Mouse (Mus musculus) kidney, embryonic 15.5 days (tissue): ENCODE results near the gene Myo3b. TPM values are rescaled to one million over a fixed set of nuclear protein-coding genes. Genes with fewer than 3 reads are reported as not detected.

Source experiments
- ATAC-seq: fragments of 200-750 bp; cut with Nextera tagmentation; replicated peaks from 2 replicates; pipeline ENCODE4 v1.8.0; 2017; ENCODE audit warnings: moderate TSS enrichment; ENCODE audit not compliant: low FRiP score
- H3K27ac ChIP-seq: fragments of 300-500 bp; sonication (generic); 2 replicates; pipeline ENCODE4 v1.5.1; 2015; ENCODE audit warnings: mild to moderate bottlenecking, inconsistent platforms
- H3K27me3 ChIP-seq: fragments of 300-500 bp; sonication (generic); 2 replicates; pipeline ENCODE4 v1.6.1; 2015; ENCODE audit warnings: inconsistent platforms
- H3K36me3 ChIP-seq: fragments of 300-500 bp; sonication (generic); 2 replicates; pipeline ENCODE4 v1.6.1; 2015; ENCODE audit warnings: inconsistent platforms
- H3K4me1 ChIP-seq: fragments of 300-500 bp; sonication (generic); 2 replicates; pipeline ENCODE4 v1.6.1; 2015; ENCODE audit warnings: inconsistent platforms
- H3K4me2 ChIP-seq: fragments of 300-500 bp; sonication (generic); 2 replicates; pipeline ENCODE4 v1.6.1; 2015; ENCODE audit warnings: moderate library complexity, mild to moderate bottlenecking, inconsistent platforms
- H3K4me3 ChIP-seq: fragments of 300-500 bp; sonication (generic); replicated peaks from 2 replicates; pipeline ENCODE4 v1.5.1; 2015; ENCODE audit warnings: mild to moderate bottlenecking, inconsistent platforms
- H3K9ac ChIP-seq: fragments of 300-500 bp; sonication (generic); 2 replicates; pipeline ENCODE4 v1.6.1; 2015; ENCODE audit warnings: mild to moderate bottlenecking, inconsistent platforms
- H3K9me3 ChIP-seq: fragments of 300-500 bp; sonication (generic); replicated peaks from 2 replicates; pipeline ENCODE4 v1.6.1; 2016; ENCODE audit warnings: inconsistent platforms
- WGBS: fragments of 180-500 bp; shearing (Covaris S2); methylation state at CpG from one replicate; pipeline ENCODE4 v1.1.7; 2015; ENCODE audit warnings: mixed read lengths; 5-methylcytosine and 5-hydroxymethylcytosine counted together
- polyA plus RNA-seq: library from polyadenylated mRNA; unstranded; fragments of >200 nt; fragmentation: Nextera tagmentation; extraction: Ambion mirVana; gene quantifications from 2 replicates; pipeline ENCODE4 v1.2.1, GENCODE M21; 2015

Myo3b gene
- polyA plus RNA-seq, 1 experiment from 2014 or later, result 0.43 TPM

DNA sequence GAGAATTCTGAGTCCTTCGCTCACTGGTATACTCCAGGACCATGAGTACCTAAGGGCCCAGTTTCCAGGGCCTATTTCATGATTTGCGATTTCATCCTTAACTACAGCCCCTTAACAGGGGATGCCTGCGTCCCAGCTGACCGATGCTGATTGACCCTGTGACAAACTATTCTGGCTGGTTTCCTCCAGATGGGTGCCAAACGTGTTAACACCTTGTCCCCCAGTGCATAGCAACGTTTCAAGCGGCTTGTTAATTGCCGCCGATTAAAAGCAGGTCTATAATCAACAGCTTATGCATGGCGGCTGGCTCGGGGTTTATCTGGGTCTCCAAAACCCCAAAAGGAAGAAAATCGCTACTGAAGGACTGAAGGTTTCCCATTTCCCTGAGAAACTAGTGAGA is 417.3 kb downstream of the Myo3b start:
- H3K27me3 ChIP-seq, result no peaks in the 10 kb centered on the region; the same call in 1 of the 2 replicates
- no peak overlapping the region for H3K27ac ChIP-seq
- H3K4me1 ChIP-seq, result peaks cover 8% of the 10 kb centered on the region; the same call in 1 of the 2 replicates
- ATAC-seq, result peak; percentile 40; the same call in 1 of the 2 replicates
- H3K9ac ChIP-seq, result 0 out of 2 replicates have a peak overlapping the region, but pooled peaks have one; percentile 29
- H3K9me3 ChIP-seq, result no peaks in the 10 kb centered on the region
- WGBS, result 9% methylated on average over 12 of the region's 12 CpGs
- H3K4me3 ChIP-seq, result peak overlapping the region; percentile 36
- no peaks in the 10 kb centered on the region for H3K36me3 ChIP-seq
- H3K4me2 ChIP-seq, result peak overlapping the region; percentile 60

DNA sequence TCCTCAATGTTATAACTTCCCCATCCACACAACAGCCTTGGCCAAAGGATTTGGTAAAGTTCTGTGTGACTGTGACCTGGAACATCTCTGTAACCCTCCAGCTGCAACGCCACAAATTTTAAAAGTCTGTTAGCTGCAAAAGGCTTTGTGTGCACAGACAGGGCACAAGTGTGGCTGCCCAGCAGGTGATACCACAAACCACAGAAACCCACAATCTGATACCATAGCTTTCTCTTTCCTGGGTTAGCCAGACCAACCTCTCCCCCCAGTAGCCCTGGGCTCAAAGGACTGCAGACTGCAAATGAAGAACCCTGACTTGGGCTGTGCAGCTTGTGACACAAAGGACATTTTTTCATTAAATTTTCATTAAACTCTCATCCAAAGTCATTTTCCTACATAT is 424.7 kb downstream of the Myo3b start:
- no peak for ATAC-seq
- 97% methylated on average over 1 of the region's 1 CpGs for WGBS
- Histone ChIP-seq H3K36me3 (no peaks in the 10 kb centered on the region), H3K4me2 (no peak overlapping the region), H3K9ac (no peak overlapping the region), H3K27ac (no peak overlapping the region), H3K9me3 (no peaks in the 10 kb centered on the region), H3K27me3 (0 out of 2 replicates have a peak, but pooled peaks cover 10% of the 10 kb centered on the region), H3K4me1 (no peaks in the 10 kb centered on the region), H3K4me3 (no peak overlapping the region)

DNA sequence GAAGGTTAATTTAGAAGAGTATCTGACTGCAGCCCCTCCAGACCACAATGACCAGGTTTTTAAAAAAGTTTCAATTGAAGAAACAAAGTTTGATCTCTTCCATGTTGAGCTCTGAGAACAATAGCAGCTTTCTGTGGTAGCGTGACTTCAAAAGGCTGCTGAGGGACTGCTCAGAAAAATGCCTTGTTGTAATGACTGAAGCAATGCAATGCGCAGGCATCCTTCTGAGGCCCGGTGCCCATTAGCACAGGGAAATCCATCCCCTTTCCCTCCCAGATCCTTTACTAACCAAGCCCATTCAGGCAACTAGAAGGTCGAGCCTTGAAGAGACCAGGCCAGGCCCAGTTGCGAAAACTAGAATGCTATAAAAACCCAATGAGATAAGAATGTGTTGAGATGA is 432.2 kb downstream of the Myo3b start:
- 0 out of 2 replicates have a peak overlapping the region, but pooled peaks have one; percentile 86 for H3K4me2 ChIP-seq
- H3K9ac ChIP-seq, result no peak overlapping the region
- no peaks in the 10 kb centered on the region for H3K9me3 ChIP-seq
- no peak overlapping the region for H3K27ac ChIP-seq
- 24% methylated on average over 5 of the region's 5 CpGs for WGBS
- peaks cover 46% of the 10 kb centered on the region for H3K4me1 ChIP-seq
- H3K4me3 ChIP-seq, result no peak overlapping the region
- H3K27me3 ChIP-seq, result peaks cover 72% of the 10 kb centered on the region
- no peaks in the 10 kb centered on the region for H3K36me3 ChIP-seq
- ATAC-seq, result no peak

- H3K4me3 ChIP-seq, result peak overlapping the region; percentile 45
- peaks cover 78% of the 10 kb centered on the region for H3K27me3 ChIP-seq
- peaks cover 55% of the 10 kb centered on the region for H3K4me1 ChIP-seq
- H3K4me2 ChIP-seq, result peak overlapping the region; percentile 86
- no peak overlapping the region for H3K9ac ChIP-seq
- peak; percentile 33; the same call in 1 of the 2 replicates for ATAC-seq
- H3K27ac ChIP-seq, result no peak overlapping the region
- H3K36me3 ChIP-seq, result no peaks in the 10 kb centered on the region
- H3K9me3 ChIP-seq, result no peaks in the 10 kb centered on the region
- under 1% methylated on average over 48 of the region's 48 CpGs for WGBS
Observed at GRCm38 (mm10) chr2:70471861-70472620, 433.1 kb downstream of the Myo3b start.

Other genes with a start within 250 kb of the Myo3b start
- gene Ccdc173, start 249.6 kb upstream of the Myo3b start, polyA plus RNA-seq, result 2.4 and 2.6 TPM in 2 replicates
- 22.6 and 26.4 TPM in 2 replicates for gene Phospho2, start 249.5 kb upstream of the Myo3b start, polyA plus RNA-seq
- gene Klhl23, start 217.2 kb upstream of the Myo3b start, polyA plus RNA-seq, result 28.8 and 32.2 TPM in 2 replicates
- 356 and 389 TPM in 2 replicates for gene Ssb, start 177.6 kb upstream of the Myo3b start, polyA plus RNA-seq
- gene Mettl5, start 153.5 kb upstream of the Myo3b start, polyA plus RNA-seq, result 42.9 and 43.4 TPM in 2 replicates
- gene Ubr3, start 141.9 kb upstream of the Myo3b start, polyA plus RNA-seq, result 14.3 and 15.5 TPM in 2 replicates